Mouse (Mus musculus): ENCODE results near the gene Il17a. TPM values are rescaled to one million over a fixed set of nuclear protein-coding genes. Genes with fewer than 3 reads are reported as not detected.

Gene Il17a
- total RNA-seq, 2 experiments from 2014 or later: not detected

Small RNA genes within 50 kb of the gene (microRNA-seq; reads per million reads assigned to microRNA genes)
- 54.2 reads per million, percentile 51 among the genes with 10 or more reads in this experiment for gene Mir133b

Other genes with a start within 250 kb of the Il17a start
- under 1 TPM; 0.05 to 0.09 TPM for gene Pkhd1, start 112.8 kb upstream of the Il17a start, total RNA-seq (2021)
- not detected for gene Il17f, start 59.7 kb downstream of the Il17a start, total RNA-seq (2021)
- 1 to 10 TPM; 2.6 to 2.7 TPM for gene Mcm3, start 89.4 kb downstream of the Il17a start, total RNA-seq (2021)
- under 1 TPM; 0.73 to 0.76 TPM for gene Paqr8, start 159.7 kb downstream of the Il17a start, total RNA-seq (2021)
- under 1 TPM; 0.14 to 0.33 TPM for gene Efhc1, start 220.7 kb downstream of the Il17a start, total RNA-seq (2021)